Mouse (Mus musculus) frontal cortex, postnatal 25 days (tissue): ENCODE data around the gene Chrna3.
A peak's percentile ranks its signal among the peaks of the same experiment; 100 is the strongest.

Experiments
- DNase-seq, 2 experiments: peaks; one replicate each; pipeline ENCODE4 v3.0.0; 2022; ENCODE audit warnings: low spot score in 2 of 2

Gene Chrna3

DNA sequence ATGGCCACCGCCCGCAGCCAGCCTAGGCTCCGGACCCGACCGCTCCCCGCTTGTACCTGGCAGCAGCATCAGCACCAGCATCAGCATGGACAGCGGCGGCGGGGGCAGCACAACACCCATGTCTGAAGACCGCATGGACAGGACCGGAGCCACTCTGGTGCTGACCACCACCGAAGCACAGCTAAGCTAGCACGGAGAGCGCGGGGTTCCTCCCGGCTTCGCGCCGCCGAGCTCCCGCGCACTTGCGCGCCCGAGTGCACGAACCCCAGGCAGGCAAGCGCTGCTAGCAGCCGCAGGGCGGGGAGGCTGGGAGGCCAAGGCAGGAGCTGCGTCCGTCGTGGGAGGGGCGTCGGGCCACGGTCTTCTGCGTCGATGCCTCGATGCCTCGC lies at the start of gene Chrna3:
Gene Chrna3, minus strand, starts transcription at position 288 of the 389 bp plus-strand sequence.
- DNase-seq: no peak

DNA sequence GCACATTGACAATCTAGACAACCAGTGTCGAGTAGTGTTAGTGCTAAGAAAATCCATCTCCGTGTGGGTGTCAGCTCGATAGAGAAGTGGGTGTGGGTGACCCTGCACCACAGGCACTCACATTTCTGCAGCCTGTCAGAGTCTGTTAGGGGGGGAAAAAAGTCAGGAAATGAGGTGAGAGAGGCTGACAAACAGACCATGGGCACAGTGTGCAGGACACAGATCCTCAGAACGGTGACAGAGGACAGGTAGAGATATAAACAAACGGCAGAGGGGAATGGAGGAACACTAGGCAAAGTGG lies 41.6 kb upstream of the Chrna3 start:
- DNase-seq: no peak

DNA sequence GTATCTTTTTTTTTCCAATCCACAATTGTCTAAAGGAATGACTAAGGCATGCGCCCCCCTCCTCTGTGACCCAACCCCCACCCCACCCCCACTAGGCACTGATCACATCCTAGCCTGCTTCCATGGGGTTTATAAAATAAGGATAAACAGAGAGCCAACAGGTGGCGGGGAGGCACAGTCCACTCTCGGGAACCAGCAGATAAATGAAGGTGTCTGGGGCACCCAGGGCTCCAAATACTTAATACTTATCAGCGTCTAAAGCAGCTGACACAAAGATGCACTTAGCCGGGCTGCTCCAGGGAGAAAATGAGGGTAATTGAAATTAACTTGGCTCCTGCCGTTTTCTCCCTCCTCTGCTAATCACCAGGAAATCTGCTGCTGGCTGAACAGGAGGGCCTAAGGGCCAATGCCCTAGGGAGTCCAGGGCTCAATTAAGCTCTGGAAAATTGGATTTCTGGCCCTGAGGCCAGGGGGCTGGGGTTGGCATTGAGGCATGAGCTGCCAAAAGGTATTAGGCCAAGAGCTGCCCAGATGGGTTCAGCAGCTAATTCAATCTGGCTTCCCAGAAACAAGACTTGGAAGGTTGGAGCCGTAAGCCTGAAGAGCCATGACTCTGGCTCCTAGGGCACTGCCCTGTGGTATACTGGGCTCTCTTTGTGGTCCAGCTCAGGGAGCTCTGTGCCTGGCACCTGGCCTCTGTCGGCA lies 41.0 kb upstream of the Chrna3 start:
- DNase-seq: peak in 1 of 2 experiments; percentile 11

- DNase-seq: no peak
Measured at GRCm38 (mm10) chr9:55065241-55065640, 38.9 kb upstream of the Chrna3 start.

GRCm38 (mm10) chr9:55058067-55058466 lies 31.7 kb upstream of the Chrna3 start:
- DNase-seq: no peak

- DNase-seq: no peak
Measured at GRCm38 (mm10) chr9:55055386-55055930, 29.1 kb upstream of the Chrna3 start.

DNA sequence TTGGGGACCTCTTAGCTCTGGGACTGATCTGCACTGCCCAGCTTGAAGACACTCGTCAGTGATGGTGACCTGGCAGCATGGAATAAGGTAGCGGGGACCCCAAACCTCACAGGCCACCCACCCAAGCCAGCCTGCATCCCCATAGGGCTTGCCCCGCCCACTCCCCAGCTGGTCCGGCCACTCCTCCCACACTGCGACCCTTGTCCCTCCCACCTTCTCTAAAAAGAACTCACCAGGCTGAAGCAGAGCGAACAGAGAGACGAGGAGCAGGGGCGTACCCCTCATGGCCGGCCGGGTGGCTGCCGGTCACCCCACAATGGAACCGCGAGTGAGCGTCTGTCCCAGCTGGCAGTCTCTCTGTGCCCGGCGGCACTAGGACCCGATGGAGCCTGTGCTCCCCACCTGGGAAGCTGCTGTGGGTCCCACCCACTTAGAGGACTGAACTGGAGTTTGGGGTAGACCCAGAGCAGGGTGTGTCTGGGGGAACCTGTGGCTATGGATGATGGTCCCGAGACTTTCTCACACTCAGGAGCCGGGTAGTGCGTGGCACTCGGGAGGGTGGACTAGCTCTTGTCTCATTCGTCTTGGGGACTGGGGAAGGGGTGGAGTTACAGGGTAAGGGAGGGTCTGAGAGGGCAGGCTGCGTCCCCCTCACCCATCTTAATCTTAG lies 22.0 kb upstream of the Chrna3 start, which contains the start of gene Chrnb4:
Gene Chrnb4, minus strand, starts transcription at position 569 of the 670 bp plus-strand sequence.
- DNase-seq: no peak

DNA sequence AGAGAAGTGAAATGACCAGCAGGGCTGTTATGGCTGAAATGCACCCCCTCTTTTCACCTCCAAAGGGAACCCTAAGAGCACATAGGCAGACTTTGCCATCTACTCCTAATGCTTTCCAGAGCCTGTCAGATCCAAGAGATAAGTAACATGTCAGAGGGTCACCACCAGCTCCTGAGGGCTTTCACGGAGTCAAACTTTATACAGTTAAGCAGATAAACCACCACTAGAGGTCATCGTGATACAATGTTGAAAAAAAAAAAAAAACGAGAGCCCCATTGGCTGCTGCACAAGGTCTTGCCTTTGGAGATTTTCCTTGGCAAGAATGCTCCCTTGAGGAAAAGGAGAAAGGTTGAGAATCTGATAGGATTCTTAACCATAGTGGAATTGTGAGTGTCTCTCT lies 20.4 kb upstream of the Chrna3 start:
- no peak for DNase-seq

GRCm38 (mm10) chr9:55045001-55045400 lies 18.6 kb upstream of the Chrna3 start:
- no peak for DNase-seq

DNA sequence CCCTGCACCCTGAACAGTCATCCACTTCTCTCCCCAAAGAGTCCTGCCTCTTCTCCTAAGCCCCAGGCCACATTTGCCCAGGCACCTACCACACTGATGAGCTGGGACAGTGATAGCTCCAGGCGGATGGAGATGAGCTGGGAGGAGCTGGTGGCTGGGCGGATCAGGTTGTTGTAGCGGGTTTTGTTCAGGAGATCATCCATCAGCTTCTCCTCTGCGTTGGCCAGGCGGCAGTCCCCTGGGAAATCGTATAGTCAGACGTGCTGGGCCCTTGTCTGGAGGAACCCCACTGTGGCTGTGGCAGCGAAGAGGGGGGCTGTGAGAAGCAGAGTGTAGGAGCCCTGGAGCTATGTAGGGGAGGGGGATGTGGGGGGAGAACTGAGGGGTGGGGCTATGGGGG lies 17.3 kb upstream of the Chrna3 start:
- DNase-seq: no peak

- no peak for DNase-seq
Measured at GRCm38 (mm10) chr9:55041389-55041788, 15.0 kb upstream of the Chrna3 start.

- no peak for DNase-seq
Measured at GRCm38 (mm10) chr9:55039983-55040382, 13.6 kb upstream of the Chrna3 start.

GRCm38 (mm10) chr9:55038948-55039347 lies 12.6 kb upstream of the Chrna3 start:
- no peak for DNase-seq

DNA sequence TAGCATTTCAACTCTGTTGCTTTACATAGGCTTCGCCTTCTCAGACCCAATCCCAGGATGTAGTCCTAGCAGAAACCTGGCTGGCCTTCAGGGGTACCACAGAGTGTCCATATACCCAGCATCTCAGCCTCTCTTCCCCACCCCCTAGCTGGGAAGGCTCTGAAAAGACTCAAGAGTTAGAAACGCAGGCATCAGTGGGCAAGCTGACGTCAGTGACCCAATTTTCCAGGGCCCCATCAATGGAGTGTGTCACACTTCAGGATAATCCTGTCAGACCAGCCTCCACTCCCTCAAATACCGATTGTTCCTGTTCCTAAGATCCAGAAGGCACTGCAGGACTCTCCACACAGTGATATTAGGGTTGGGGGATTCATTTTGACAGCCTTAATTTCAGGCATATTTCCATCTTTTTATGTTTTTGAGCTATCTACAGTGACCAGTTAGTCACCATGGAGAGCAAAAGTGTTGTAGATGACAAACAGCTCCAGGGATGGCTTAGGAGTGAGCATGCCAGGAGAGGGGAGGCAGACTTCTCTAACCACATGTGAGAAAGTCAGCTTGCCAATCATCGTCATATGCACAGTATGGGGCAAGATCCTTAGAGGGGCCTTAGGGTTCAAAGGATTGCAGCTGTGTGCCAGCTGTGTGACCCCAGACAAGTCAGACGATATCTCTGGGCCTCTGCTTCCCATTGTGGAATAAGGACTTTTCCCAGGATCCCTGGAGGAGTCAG lies 5.2 kb upstream of the Chrna3 start:
- DNase-seq: no peak

- no peak for DNase-seq
Measured at GRCm38 (mm10) chr9:55025534-55026274, 658 bp downstream of the Chrna3 start.

DNA sequence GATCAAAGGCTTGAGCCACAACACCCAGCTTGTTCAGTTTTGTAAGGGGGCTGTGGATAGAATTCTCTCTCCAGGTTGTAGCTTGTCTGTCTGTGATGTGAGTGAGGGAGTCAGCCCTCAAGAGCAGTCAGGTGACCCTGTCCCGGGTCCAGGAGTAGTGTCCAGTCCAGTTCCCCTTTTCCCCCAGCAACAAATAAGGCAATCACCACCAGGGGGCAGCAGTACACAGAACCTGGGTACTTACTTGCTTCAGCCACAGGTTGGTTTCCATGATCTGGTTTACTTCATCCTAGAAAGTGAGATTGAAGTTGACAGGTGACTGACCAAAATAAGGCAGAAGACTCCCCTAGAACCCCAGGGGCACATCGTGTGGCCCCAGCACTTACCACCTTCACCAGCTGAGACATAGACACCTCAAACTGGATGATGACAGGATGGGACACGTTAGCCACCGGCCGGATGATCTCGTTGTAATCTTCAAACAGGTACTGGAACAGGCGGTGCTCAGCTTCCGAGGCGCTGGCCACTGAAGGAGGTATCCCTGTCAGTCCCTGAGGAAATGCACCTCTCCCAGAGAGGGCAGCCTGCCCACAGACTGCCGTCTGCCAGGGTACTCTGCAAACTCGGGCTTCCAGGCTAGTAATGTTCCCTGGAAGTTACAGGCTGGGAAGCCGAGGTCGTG lies 2.3 kb downstream of the Chrna3 start:
- peak; percentile 63 to 72 for DNase-seq

GRCm38 (mm10) chr9:55023326-55023725 lies 3.0 kb downstream of the Chrna3 start:
- DNase-seq: no peak

DNA sequence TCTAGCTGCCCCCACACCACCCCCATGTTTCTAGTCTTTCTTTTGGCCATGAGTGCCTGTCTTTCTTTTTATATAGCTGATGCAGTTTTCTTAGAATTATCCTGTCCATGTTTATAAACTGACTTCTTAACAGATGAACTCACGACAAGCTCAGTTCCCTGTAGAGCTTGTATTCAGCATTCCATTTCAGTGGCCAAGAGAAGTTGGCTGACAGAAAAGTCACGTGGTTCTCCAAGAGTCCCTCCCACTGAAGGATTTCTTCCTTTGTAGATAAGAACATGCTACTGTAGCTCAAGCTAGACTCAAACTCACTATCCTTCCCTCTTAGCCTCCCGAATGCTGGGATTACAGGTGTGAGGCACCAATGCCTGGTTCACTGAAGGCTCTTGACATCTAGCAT lies 9.4 kb downstream of the Chrna3 start:
- no peak for DNase-seq

- DNase-seq: no peak
Measured at GRCm38 (mm10) chr9:55010588-55011350, 15.6 kb downstream of the Chrna3 start.

- DNase-seq: no peak
Measured at GRCm38 (mm10) chr9:55009692-55010091, 16.7 kb downstream of the Chrna3 start.

- DNase-seq: no peak
Measured at GRCm38 (mm10) chr9:55003609-55004008, 22.8 kb downstream of the Chrna3 start.
